Mouse (Mus musculus): ENCODE results near the gene Trib2. TPM values are rescaled to one million over a fixed set of nuclear protein-coding genes. Genes with fewer than 3 reads are reported as not detected.

The Trib2 gene
- polyA plus RNA-seq, 1 experiment from 2014 or later: 55.5 TPM

- Histone ChIP-seq H3K9ac (ENCODE audit: low read length) (no peak overlapping the region), H3K4me3 (ENCODE audit: control insufficient read depth in 1 of 2, insufficient read depth in 1 of 2, low read depth in 1 of 2, low read length in 2 of 2) (no peak overlapping the region), H3K27ac (replicated peaks in 1 of 2; ENCODE audit: control insufficient read depth in 1 of 2, insufficient read depth in 1 of 2, low read depth in 2 of 2, low read length in 2 of 2) (no peak overlapping the region), H3K4me2 (ENCODE audit: low read length) (no peak overlapping the region), H3K27me3 (ENCODE audit: control insufficient read depth, insufficient read depth, low read length) (no peaks in the 10 kb centered on the region), H3K4me1 (ENCODE audit: control insufficient read depth in 2 of 2, insufficient read depth in 2 of 2, low read length in 2 of 2) (peaks cover 4 to 9% of the 10 kb centered on the region in 2 experiments; a peak in 3 of 4 replicates), H3K36me3 (ENCODE audit: control insufficient read depth, insufficient read depth, low read length) (no peaks in the 10 kb centered on the region), H3K9me3 (ENCODE audit: control insufficient read depth, low read length) (no peaks in the 10 kb centered on the region)
- WGBS: 72% methylated on average over 3 of the region's 3 CpGs
- no peak for ATAC-seq (ENCODE audit: insufficient number of reproducible peaks, insufficient read depth, low FRiP score, low read depth)
Observed at GRCm38 (mm10) chr12:15844701-15845100, 28.0 kb upstream of the Trib2 start.

- Histone ChIP-seq H3K4me3 (ENCODE audit: control insufficient read depth in 1 of 2, insufficient read depth in 1 of 2, low read depth in 1 of 2, low read length in 2 of 2) (no peak overlapping the region), H3K4me2 (ENCODE audit: low read length) (no peak overlapping the region), H3K4me1 (ENCODE audit: control insufficient read depth in 2 of 2, insufficient read depth in 2 of 2, low read length in 2 of 2) (no peaks in the 10 kb centered on the region), H3K27me3 (ENCODE audit: control insufficient read depth, insufficient read depth, low read length) (no peaks in the 10 kb centered on the region), H3K27ac (replicated peaks in 1 of 2; ENCODE audit: control insufficient read depth in 1 of 2, insufficient read depth in 1 of 2, low read depth in 2 of 2, low read length in 2 of 2) (no peak overlapping the region), H3K9me3 (ENCODE audit: control insufficient read depth, low read length) (no peaks in the 10 kb centered on the region), H3K36me3 (ENCODE audit: control insufficient read depth, insufficient read depth, low read length) (no peaks in the 10 kb centered on the region), H3K9ac (ENCODE audit: low read length) (no peak overlapping the region)
- ATAC-seq (ENCODE audit: insufficient number of reproducible peaks, insufficient read depth, low FRiP score, low read depth): no peak
- 92% methylated on average over 12 of the region's 12 CpGs for WGBS
Observed at GRCm38 (mm10) chr12:15840864-15841557, 24.3 kb upstream of the Trib2 start.

- Histone ChIP-seq H3K9me3 (ENCODE audit: control insufficient read depth, low read length) (no peaks in the 10 kb centered on the region), H3K9ac (ENCODE audit: low read length) (no peak overlapping the region), H3K4me1 (ENCODE audit: control insufficient read depth in 2 of 2, insufficient read depth in 2 of 2, low read length in 2 of 2) (no peaks in the 10 kb centered on the region), H3K4me2 (ENCODE audit: low read length) (no peak overlapping the region), H3K36me3 (ENCODE audit: control insufficient read depth, insufficient read depth, low read length) (no peaks in the 10 kb centered on the region), H3K27ac (replicated peaks in 1 of 2; ENCODE audit: control insufficient read depth in 1 of 2, insufficient read depth in 1 of 2, low read depth in 2 of 2, low read length in 2 of 2) (no peak overlapping the region), H3K27me3 (ENCODE audit: control insufficient read depth, insufficient read depth, low read length) (no peaks in the 10 kb centered on the region), H3K4me3 (ENCODE audit: control insufficient read depth in 1 of 2, insufficient read depth in 1 of 2, low read depth in 1 of 2, low read length in 2 of 2) (no peak overlapping the region)
- ATAC-seq (ENCODE audit: insufficient number of reproducible peaks, insufficient read depth, low FRiP score, low read depth): no peak
- 86% methylated on average over 2 of the region's 2 CpGs for WGBS
Observed at GRCm38 (mm10) chr12:15838201-15838600, 21.5 kb upstream of the Trib2 start.

- H3K9me3 ChIP-seq (ENCODE audit: control insufficient read depth, low read length): no peaks in the 10 kb centered on the region
- no peaks in the 10 kb centered on the region for H3K4me1 ChIP-seq (ENCODE audit: control insufficient read depth in 2 of 2, insufficient read depth in 2 of 2, low read length in 2 of 2)
- no peak overlapping the region for H3K4me2 ChIP-seq (ENCODE audit: low read length)
- no peak overlapping the region for H3K27ac ChIP-seq (replicated peaks in 1 of 2; ENCODE audit: control insufficient read depth in 1 of 2, insufficient read depth in 1 of 2, low read depth in 2 of 2, low read length in 2 of 2)
- 82% methylated on average over 4 of the region's 4 CpGs for WGBS
- H3K27me3 ChIP-seq (ENCODE audit: control insufficient read depth, insufficient read depth, low read length): no peaks in the 10 kb centered on the region
- H3K36me3 ChIP-seq (ENCODE audit: control insufficient read depth, insufficient read depth, low read length): no peaks in the 10 kb centered on the region
- no peak for ATAC-seq (ENCODE audit: insufficient number of reproducible peaks, insufficient read depth, low FRiP score, low read depth)
- no peak overlapping the region for H3K4me3 ChIP-seq (ENCODE audit: control insufficient read depth in 1 of 2, insufficient read depth in 1 of 2, low read depth in 1 of 2, low read length in 2 of 2)
- no peak overlapping the region for H3K9ac ChIP-seq (ENCODE audit: low read length)
Observed at GRCm38 (mm10) chr12:15837566-15837965, 20.8 kb upstream of the Trib2 start.

- Histone ChIP-seq H3K9me3 (ENCODE audit: control insufficient read depth, low read length) (no peaks in the 10 kb centered on the region), H3K36me3 (ENCODE audit: control insufficient read depth, insufficient read depth, low read length) (no peaks in the 10 kb centered on the region), H3K4me3 (ENCODE audit: control insufficient read depth in 1 of 2, insufficient read depth in 1 of 2, low read depth in 1 of 2, low read length in 2 of 2) (no peak overlapping the region), H3K27ac (replicated peaks in 1 of 2; ENCODE audit: control insufficient read depth in 1 of 2, insufficient read depth in 1 of 2, low read depth in 2 of 2, low read length in 2 of 2) (no peak overlapping the region), H3K4me1 (ENCODE audit: control insufficient read depth in 2 of 2, insufficient read depth in 2 of 2, low read length in 2 of 2) (no peaks in the 10 kb centered on the region), H3K27me3 (ENCODE audit: control insufficient read depth, insufficient read depth, low read length) (no peaks in the 10 kb centered on the region), H3K9ac (ENCODE audit: low read length) (no peak overlapping the region), H3K4me2 (ENCODE audit: low read length) (no peak overlapping the region)
- ATAC-seq (ENCODE audit: insufficient number of reproducible peaks, insufficient read depth, low FRiP score, low read depth): no peak
- 89% methylated on average over 7 of the region's 7 CpGs for WGBS
Observed at GRCm38 (mm10) chr12:15832674-15833052, 15.9 kb upstream of the Trib2 start.

- no peak overlapping the region for H3K27ac ChIP-seq (replicated peaks in 1 of 2; ENCODE audit: control insufficient read depth in 1 of 2, insufficient read depth in 1 of 2, low read depth in 2 of 2, low read length in 2 of 2)
- WGBS: 90% methylated on average over 3 of the region's 3 CpGs
Observed at GRCm38 (mm10) chr12:15831941-15832673, 15.4 kb upstream of the Trib2 start.

GRCm38 (mm10) chr12:15830750-15831149 is 14.0 kb upstream of the Trib2 start:
- H3K9ac ChIP-seq (ENCODE audit: low read length): no peak overlapping the region
- no peak for ATAC-seq (ENCODE audit: insufficient number of reproducible peaks, insufficient read depth, low FRiP score, low read depth)
- 81% methylated on average over 3 of the region's 3 CpGs for WGBS
- no peaks in the 10 kb centered on the region for H3K27me3 ChIP-seq (ENCODE audit: control insufficient read depth, insufficient read depth, low read length)
- H3K27ac ChIP-seq (replicated peaks in 1 of 2; ENCODE audit: control insufficient read depth in 1 of 2, insufficient read depth in 1 of 2, low read depth in 2 of 2, low read length in 2 of 2): no peak overlapping the region
- H3K9me3 ChIP-seq (ENCODE audit: control insufficient read depth, low read length): no peaks in the 10 kb centered on the region
- no peaks in the 10 kb centered on the region for H3K4me1 ChIP-seq (ENCODE audit: control insufficient read depth in 2 of 2, insufficient read depth in 2 of 2, low read length in 2 of 2)
- H3K36me3 ChIP-seq (ENCODE audit: control insufficient read depth, insufficient read depth, low read length): no peaks in the 10 kb centered on the region
- no peak overlapping the region for H3K4me3 ChIP-seq (ENCODE audit: control insufficient read depth in 1 of 2, insufficient read depth in 1 of 2, low read depth in 1 of 2, low read length in 2 of 2)
- H3K4me2 ChIP-seq (ENCODE audit: low read length): no peak overlapping the region

More at GRCm38 (mm10) chr12:15831941-15832673, 15.4 kb upstream of the Trib2 start:
- ATAC-seq (ENCODE audit: insufficient number of reproducible peaks, insufficient read depth, low FRiP score, low read depth): no peak
- H3K4me2 ChIP-seq (ENCODE audit: low read length): no peak overlapping the region
- no peak overlapping the region for H3K4me3 ChIP-seq (ENCODE audit: control insufficient read depth in 1 of 2, insufficient read depth in 1 of 2, low read depth in 1 of 2, low read length in 2 of 2)
- H3K36me3 ChIP-seq (ENCODE audit: control insufficient read depth, insufficient read depth, low read length): no peaks in the 10 kb centered on the region
- H3K4me1 ChIP-seq (ENCODE audit: control insufficient read depth in 2 of 2, insufficient read depth in 2 of 2, low read length in 2 of 2): no peaks in the 10 kb centered on the region
- H3K9ac ChIP-seq (ENCODE audit: low read length): no peak overlapping the region
- no peaks in the 10 kb centered on the region for H3K27me3 ChIP-seq (ENCODE audit: control insufficient read depth, insufficient read depth, low read length)
- H3K9me3 ChIP-seq (ENCODE audit: control insufficient read depth, low read length): no peaks in the 10 kb centered on the region
